8 mouse cellular contexts compared by ENCODE assay signal in the genomic region with DNA sequence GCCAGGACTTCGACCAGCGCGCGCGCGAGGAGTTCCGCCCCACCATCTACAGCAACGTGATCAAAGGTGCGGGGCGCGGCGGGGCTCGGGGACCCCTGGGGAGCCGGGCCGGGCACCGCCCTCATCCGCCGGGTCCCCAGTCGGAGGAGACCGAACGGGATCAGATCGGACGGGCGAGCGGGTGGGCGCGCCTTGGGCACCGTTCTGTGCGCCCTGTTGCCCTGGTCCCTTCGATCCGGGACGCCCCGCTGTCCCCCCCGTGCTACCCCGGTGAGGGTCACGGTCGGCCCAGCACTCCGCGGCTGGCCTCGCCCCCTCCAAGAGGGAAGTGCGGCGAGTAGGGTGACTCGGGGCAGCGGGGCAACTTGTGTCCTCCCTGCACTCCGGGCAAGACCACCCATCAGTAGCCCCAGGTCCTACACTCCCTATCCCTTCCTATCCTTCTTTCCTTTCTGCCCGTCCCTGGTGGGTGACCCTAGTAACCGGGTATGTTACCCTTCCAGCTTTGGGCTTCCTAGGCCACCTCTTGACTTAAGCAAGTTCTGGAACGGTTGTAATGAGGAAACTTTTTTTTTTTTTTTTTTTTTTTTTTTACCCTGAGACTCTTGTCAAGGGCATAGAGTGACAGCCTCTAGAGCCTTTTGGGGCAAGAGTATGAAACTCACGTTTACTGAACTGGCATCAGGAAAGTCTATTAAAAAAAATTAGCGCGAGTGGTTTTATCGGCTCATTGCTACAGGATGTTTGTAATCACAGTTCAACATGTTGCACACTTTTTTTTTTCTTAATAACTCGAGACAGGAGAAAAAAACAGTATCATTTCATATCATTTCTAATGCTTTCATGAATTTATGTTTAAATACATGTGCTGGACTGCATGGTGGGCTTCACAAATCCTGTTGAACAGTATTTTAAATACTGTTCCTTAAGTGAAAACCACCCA. TPM values are rescaled to one million over a fixed set of nuclear protein-coding genes. Genes with fewer than 3 reads are reported as not detected.
DNase-seq lines count a peak whose midpoint lies in the region; ATAC-seq and TF ChIP-seq lines count a peak whose summit lies in the region.

No protein-coding gene starts in this region.

- H3K4me3 ChIP-seq in layer of hippocampus, adult 2 months: peak overlapping the region; percentile 98
- H3K4me3 ChIP-seq in lung, embryonic 16.5 days (ENCODE audit: low read length): peak overlapping the region; percentile 88
- peak overlapping the region; percentile 90 for H3K4me3 ChIP-seq in olfactory bulb, adult 2 months (ENCODE audit: insufficient read depth, low read depth, low read length)

- peak; percentile 49 for ATAC-seq in lung, embryonic 16.5 days (ENCODE audit: low read depth)

- no peaks in the 10 kb centered on the region for H3K9me3 ChIP-seq in lung, embryonic 16.5 days (ENCODE audit: control insufficient read depth, low read length)

- peaks cover 66% of the 10 kb centered on the region for H3K4me1 ChIP-seq in lung, embryonic 16.5 days (replicated peaks; ENCODE audit: control insufficient read depth, insufficient read depth, low read length)
- H3K4me1 ChIP-seq in olfactory bulb, adult 2 months (ENCODE audit: control insufficient read depth, insufficient read depth, low read length): peaks cover 10% of the 10 kb centered on the region; the same call in 1 of the 2 replicates

- peak overlapping the region; percentile 52 for H3K4me2 ChIP-seq in lung, embryonic 16.5 days (ENCODE audit: low read depth, low read length)

- no peaks in the 10 kb centered on the region for H3K27me3 ChIP-seq in lung, embryonic 16.5 days (ENCODE audit: control insufficient read depth, insufficient read depth, low read depth, low read length)

- WGBS in lung, embryonic 16.5 days: under 1% methylated on average over 41 of the region's 53 CpGs
- WGBS in olfactory bulb, adult 2 months: under 1% methylated on average over 53 of the region's 53 CpGs

- DNase-seq in layer of hippocampus, adult 2 months (ENCODE audit: low spot score in 2 of 2): no peak
- no peak for DNase-seq in layer of hippocampus, adult 9-10 months (ENCODE audit: low spot score)
- DNase-seq in embryo, embryonic 11 days: peak; percentile 49
- peak; percentile 59 for DNase-seq in heart, adult 8-10 months (ENCODE audit: low spot score)
- DNase-seq in kidney, adult 18-20 months: peak; percentile 71
- no peak for DNase-seq in Muller cell, postnatal 12 days (ENCODE audit: inconsistent ontology term)

- H3K27ac ChIP-seq in layer of hippocampus, adult 2 months: peak overlapping the region; percentile 93
- H3K27ac ChIP-seq in lung, embryonic 16.5 days (ENCODE audit: low read length): peak overlapping the region; percentile 98
- peak overlapping the region; percentile 93 for H3K27ac ChIP-seq in olfactory bulb, adult 2 months (ENCODE audit: insufficient read depth, low read depth, low read length)

- no peak for TF ChIP-seq CTCF in layer of hippocampus, adult 2 months (conservative IDR thresholded peaks at IDR 0.05)
- no peak for TF ChIP-seq CTCF in olfactory bulb, adult 2 months (IDR thresholded peaks at IDR 0.05; ENCODE audit: insufficient read depth, low read depth, low read length)

- H3K36me3 ChIP-seq in lung, embryonic 16.5 days (ENCODE audit: control insufficient read depth, insufficient read depth, low read length): peaks cover 13% of the 10 kb centered on the region

- TF ChIP-seq POLR2A in olfactory bulb, adult 2 months (IDR thresholded peaks at IDR 0.05; ENCODE audit: insufficient read depth, low read depth, low read length): no peak

- peak overlapping the region; percentile 94 for H3K9ac ChIP-seq in lung, embryonic 16.5 days (ENCODE audit: low read length)

RNA-seq across cellular contexts. Expression of a gene that starts 0.8 kb away (rescaled TPM):
- total RNA-seq in layer of hippocampus, adult 2 months (2021): 10 to 100 TPM; 55.5 to 60.9 TPM
- total RNA-seq in heart, adult 8-10 months (2022): 10 to 100 TPM; 25.4 to 29.3 (median 27.4) TPM
- polyA plus RNA-seq in lung, embryonic 16.5 days (2015; fragmentation: Nextera tagmentation; extraction: Ambion mirVana): 28.3 and 28.9 TPM in 2 replicates
- polyA plus RNA-seq in olfactory bulb, adult 2 months (2012; ENCODE audit: insufficient read depth, insufficient read length, low replicate concordance, missing spikeins): not detected in 2 replicates

RNA-seq across cellular contexts. Expression of a gene that starts 50.3 kb away (rescaled TPM):
- total RNA-seq in layer of hippocampus, adult 2 months (2021): not detected
- not detected for total RNA-seq in heart, adult 8-10 months (2022)
- polyA plus RNA-seq in lung, embryonic 16.5 days (2015; fragmentation: Nextera tagmentation; extraction: Ambion mirVana): not detected in 2 replicates
- not detected in 2 replicates for polyA plus RNA-seq in olfactory bulb, adult 2 months (2012; ENCODE audit: insufficient read depth, insufficient read length, low replicate concordance, missing spikeins)

Comparison
In these comparisons a context has a peak if more than half of its experiments do, and no peak if none do; other contexts are left out.
1. DNase-seq: peak in embryo, embryonic 11 days (single experiment), heart, adult 8-10 months (single experiment) and kidney, adult 18-20 months (single experiment); none in layer of hippocampus, adult 2 months (0 of 2), layer of hippocampus, adult 9-10 months (single experiment) and Muller cell, postnatal 12 days (single experiment).
2. Peak in every context shown above with its lines, with median percentiles within 50 percentile points of each other: H3K27ac ChIP-seq and H3K4me3 ChIP-seq.